Mouse (Mus musculus): Measurements from ENCODE around the gene Tuba1a.
"Not testable (repeated sequence)": the region's sequence is repeated elsewhere in the genome, so short reads cannot be mapped to it uniquely, and the experiment has no call there.

Tuba1a gene

GRCm38 (mm10) chr15:98954425-98955253, 1.1 kb upstream of the Tuba1a start:
- DNase-seq = no peak

- no peak for DNase-seq
Observed at GRCm38 (mm10) chr15:98952751-98953400, 627 bp downstream of the Tuba1a start.

- no peak for DNase-seq
Observed at GRCm38 (mm10) chr15:98952063-98952455, 1.4 kb downstream of the Tuba1a start.

- not testable (repeated sequence) for DNase-seq
Observed at GRCm38 (mm10) chr15:98951122-98952062, 2.1 kb downstream of the Tuba1a start.

GRCm38 (mm10) chr15:98949607-98949892, 4.0 kb downstream of the Tuba1a start:
- DNase-seq = no peak

GRCm38 (mm10) chr15:98948857-98949606, 4.5 kb downstream of the Tuba1a start:
- DNase-seq = no peak

- no peak for DNase-seq
Observed at GRCm38 (mm10) chr15:98948382-98948781, 5.1 kb downstream of the Tuba1a start.

GRCm38 (mm10) chr15:98947884-98948283, 5.6 kb downstream of the Tuba1a start:
- DNase-seq = no peak

- no peak for DNase-seq
Observed at GRCm38 (mm10) chr15:98943133-98943532, 10.4 kb downstream of the Tuba1a start.

- no peak for DNase-seq
Observed at GRCm38 (mm10) chr15:98942081-98942480, 11.4 kb downstream of the Tuba1a start.

GRCm38 (mm10) chr15:98941539-98941938, 12.0 kb downstream of the Tuba1a start:
- DNase-seq = no peak

- DNase-seq = no peak
Observed at GRCm38 (mm10) chr15:98940816-98941215, 12.7 kb downstream of the Tuba1a start.

GRCm38 (mm10) chr15:98934217-98934839, 19.2 kb downstream of the Tuba1a start, which contains the start of gene Tuba1b:
TSS of gene Tuba1b (minus strand) at chr15:98934565.
- DNase-seq = peak; percentile 100

- peak; percentile 99 for DNase-seq
Observed at GRCm38 (mm10) chr15:98933833-98934216, 19.7 kb downstream of the Tuba1a start.

GRCm38 (mm10) chr15:98933004-98933671, 20.4 kb downstream of the Tuba1a start:
- DNase-seq = peak; percentile 93

- no peak for DNase-seq
Observed at GRCm38 (mm10) chr15:98930998-98931397, 22.5 kb downstream of the Tuba1a start.

- DNase-seq = no peak
Observed at GRCm38 (mm10) chr15:98930017-98930734, 23.3 kb downstream of the Tuba1a start.

- peak; percentile 96 for DNase-seq
Observed at GRCm38 (mm10) chr15:98928598-98929240, 24.8 kb downstream of the Tuba1a start.

- DNase-seq = no peak
Observed at GRCm38 (mm10) chr15:98927566-98927965, 25.9 kb downstream of the Tuba1a start.

GRCm38 (mm10) chr15:98924682-98925081, 28.8 kb downstream of the Tuba1a start:
- DNase-seq = no peak
